Mouse (Mus musculus) layer of hippocampus, adult 9-11 months (tissue): ENCODE results near the gene C130050O18Rik.
"Not testable (repeated sequence)": the region's sequence is repeated elsewhere in the genome, so short reads cannot be mapped to it uniquely, and the experiment has no call there.

Experiments
- DNase-seq: peaks from one replicate; pipeline ENCODE4 v3.0.0; 2022

Gene C130050O18Rik

DNA sequence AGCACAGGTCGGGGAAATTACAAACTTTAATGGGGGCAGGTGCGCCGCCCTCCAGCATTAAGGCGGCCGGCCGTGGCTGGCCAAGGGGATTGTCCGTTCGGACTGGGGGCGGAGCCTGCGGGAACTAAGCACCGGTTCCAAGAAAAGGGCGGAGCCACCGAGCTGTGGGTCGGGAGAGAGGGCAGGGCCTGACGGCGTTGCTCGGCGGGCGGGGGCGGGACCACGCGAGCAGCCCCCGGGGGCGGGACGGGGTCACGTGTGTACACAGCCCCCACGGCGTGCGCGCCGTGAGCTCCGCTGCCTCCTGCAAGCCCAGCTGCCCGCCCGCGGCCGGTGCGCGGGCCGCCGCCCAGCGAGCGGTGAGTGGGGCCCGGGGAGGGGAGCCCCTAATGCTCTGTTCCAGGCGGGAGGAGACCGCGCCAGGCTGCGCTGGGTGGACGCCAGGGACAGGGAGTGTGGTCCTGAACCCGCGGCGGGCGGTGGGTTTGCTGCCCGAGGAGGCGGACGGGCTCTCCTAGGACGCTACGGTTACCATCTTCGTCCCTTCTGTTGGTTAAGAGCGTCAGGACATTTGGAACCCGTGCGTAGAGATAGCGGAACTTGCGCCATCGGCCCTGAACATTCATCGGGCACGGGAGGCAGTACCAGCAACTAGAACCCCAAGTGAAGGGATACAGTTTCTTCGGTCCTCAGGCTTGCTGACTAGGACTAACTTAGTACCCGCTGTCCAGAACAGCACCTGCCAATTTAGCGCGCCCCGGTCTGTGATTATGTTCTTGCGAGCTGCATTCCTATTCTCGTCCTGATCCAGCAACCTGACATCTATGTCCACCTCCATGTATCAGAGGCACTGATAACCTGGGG, 24.5 kb upstream of the C130050O18Rik start:
- DNase-seq = peak; percentile 93

GRCm38 (mm10) chr5:139381586-139382513, 23.2 kb upstream of the C130050O18Rik start:
- DNase-seq = no peak

DNA sequence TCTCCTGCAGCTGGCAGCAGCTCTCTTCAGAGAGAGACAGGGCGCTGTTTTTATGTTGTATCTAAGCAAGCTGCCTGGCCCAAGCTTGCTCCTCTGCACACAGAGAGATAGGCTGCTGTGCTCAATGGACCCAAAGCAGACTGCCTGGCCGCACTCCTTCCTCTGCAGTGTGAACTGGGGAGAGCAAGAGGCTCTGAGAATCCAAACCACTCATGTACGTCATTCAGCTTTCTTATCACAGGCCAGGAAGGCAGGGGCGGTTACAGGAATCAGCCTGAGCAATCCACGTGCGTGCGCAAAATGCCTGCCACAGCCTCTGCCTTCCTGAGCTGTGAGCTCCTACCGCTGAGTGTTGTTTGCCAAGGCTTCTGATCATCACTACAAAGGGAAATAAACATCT, 22.3 kb upstream of the C130050O18Rik start:
- peak; percentile 62 for DNase-seq

DNA sequence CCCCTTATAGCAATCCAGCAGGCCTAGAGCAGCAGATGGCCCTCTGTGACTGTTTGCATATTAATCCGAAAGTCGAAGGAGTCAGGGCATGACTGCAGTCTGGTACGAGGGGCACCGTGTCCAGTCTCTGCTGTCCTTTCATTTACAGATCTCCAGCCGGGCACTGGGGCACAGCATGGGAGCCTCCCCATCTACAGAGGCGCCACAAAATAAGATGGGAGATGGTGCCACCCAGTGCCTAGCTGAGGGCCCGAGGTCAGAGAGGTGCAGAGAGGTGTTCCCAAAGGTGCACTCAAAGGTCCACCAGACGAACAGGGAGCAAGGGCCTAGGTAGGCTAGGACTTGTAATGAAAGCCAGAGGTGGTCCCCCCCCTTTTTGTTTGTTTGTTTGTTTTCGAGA, 21.8 kb upstream of the C130050O18Rik start:
- DNase-seq = no peak

DNA sequence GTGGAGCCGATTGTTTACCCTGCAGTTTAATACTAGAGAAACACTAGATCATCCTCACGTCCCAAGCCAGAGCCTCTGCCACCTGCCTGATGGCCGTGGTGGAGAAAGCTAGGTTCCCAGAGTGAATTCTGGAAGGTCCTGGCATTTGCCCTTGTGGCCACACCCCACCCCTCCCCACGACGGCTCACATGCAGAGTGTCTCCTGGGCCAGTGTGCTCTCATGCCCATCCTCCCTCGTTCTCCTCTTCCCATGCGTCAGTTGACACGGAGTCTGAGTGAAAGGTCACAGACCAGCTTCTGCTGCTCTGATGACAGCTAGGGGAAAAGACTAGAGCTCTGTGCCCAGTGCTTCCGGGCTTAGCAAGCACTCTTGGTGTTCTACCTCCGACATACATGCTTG, 20.5 kb upstream of the C130050O18Rik start:
- DNase-seq = no peak

GRCm38 (mm10) chr5:139386047-139386446, 19.0 kb upstream of the C130050O18Rik start:
- DNase-seq = no peak

GRCm38 (mm10) chr5:139387329-139388194, 17.5 kb upstream of the C130050O18Rik start:
- no peak for DNase-seq

DNA sequence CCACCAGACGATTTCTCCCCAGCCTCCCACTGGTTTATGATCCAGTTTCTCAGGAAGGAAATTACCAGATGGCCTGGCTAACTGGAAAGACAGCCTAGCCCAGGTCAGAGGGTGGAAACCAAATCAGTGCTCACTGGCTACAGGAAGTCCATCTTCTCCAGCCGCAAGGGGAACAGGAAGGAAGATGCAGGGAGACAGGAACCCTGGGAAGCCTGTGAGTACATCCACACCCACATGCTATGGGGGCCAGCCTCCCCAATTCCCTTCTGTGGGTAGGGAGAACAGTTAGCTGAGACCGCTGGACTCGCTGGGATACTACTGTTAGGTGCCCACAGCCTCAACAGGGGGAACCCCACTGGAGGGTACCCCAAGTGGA, 16.9 kb upstream of the C130050O18Rik start:
- DNase-seq = no peak

DNA sequence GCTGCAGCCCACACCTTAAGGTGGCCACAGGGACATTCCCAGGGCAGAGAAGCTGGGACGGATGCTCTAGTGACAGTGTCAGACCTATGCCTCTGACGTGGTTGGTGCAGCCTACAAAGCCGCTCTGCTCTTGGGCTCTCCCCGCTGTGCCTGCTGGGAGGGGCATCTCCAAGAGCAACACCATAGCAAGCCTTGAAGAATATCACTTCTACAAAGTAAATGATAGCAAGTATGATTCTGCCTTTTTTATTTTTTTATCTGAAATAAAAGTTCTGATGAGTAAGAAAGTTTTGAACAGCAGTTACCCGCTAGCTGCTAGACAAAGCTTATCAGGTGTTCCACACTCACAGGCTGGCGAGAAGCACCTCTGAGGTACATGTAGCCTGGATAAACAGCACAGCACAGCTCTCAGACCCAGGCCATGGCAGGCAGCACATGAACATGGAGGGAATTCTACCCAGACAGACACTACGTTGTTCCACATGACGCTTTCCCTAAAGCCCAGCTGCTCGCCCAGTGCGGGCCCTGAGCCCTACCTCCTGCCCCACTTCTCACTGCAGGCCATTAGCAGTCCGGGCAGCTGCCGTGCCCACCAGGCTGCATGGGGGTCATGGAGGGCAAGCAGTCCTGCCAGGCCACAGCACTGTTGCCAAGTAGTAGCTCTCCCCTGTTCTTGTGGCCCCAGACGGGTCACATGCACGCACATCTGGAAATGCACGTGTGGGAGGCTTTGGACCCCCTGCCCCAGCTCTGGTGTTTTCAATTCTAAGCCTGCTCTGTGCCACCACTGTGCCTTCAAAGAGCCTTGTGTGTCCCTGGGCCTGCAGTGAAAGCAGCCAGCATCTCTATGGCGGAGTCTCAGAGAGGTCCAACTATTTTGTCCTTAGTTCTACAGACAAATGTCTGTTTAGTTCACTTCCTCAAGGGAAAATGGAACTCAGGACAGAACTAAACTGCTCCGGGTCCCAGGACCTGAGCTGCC, 16.1 kb upstream of the C130050O18Rik start:
- DNase-seq = peak; percentile 75

- DNase-seq = peak; percentile 69
These were observed 15.4 kb upstream of the C130050O18Rik start for GRCm38 (mm10) chr5:139389676-139390061.

DNA sequence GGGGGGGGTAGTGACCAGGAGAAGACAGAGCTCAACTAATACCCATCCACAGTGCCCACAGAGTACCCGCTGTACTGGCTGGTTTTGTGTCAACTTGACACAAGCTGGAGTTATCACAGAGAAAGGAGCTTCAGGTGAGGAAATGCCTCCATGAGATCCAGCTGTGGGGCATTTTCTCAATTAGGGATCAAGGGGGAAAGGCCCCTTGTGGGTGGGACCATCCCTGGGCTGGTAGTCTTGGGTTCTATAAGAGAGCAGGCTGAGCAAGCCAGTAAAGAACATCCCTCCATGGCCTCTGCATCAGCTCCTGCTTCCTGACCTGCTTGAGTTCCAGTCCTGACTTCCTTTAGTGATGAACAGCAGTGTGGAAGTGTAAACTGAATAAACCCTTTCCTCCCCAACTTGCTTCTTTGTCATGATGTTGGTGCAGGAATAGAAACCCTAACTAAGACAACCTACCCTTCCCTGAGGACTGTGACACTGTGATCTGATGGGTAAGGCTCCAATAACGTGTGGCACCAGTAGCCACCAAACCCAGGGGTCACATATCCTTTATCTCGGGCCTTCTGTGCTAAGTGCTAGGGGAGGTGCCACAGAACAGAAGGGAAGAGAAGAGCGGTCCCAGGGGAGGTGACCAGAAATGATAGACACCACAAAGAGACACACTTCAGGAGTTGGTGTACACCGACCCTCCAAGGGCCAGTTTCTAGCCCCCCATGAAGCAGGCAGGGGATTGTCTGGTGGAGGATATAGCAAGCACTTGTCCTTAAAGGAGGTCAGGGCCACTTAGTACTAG, 14.6 kb upstream of the C130050O18Rik start:
- DNase-seq = not testable (repeated sequence)

- no peak for DNase-seq
These were observed 13.6 kb upstream of the C130050O18Rik start for GRCm38 (mm10) chr5:139391309-139391990.

DNA sequence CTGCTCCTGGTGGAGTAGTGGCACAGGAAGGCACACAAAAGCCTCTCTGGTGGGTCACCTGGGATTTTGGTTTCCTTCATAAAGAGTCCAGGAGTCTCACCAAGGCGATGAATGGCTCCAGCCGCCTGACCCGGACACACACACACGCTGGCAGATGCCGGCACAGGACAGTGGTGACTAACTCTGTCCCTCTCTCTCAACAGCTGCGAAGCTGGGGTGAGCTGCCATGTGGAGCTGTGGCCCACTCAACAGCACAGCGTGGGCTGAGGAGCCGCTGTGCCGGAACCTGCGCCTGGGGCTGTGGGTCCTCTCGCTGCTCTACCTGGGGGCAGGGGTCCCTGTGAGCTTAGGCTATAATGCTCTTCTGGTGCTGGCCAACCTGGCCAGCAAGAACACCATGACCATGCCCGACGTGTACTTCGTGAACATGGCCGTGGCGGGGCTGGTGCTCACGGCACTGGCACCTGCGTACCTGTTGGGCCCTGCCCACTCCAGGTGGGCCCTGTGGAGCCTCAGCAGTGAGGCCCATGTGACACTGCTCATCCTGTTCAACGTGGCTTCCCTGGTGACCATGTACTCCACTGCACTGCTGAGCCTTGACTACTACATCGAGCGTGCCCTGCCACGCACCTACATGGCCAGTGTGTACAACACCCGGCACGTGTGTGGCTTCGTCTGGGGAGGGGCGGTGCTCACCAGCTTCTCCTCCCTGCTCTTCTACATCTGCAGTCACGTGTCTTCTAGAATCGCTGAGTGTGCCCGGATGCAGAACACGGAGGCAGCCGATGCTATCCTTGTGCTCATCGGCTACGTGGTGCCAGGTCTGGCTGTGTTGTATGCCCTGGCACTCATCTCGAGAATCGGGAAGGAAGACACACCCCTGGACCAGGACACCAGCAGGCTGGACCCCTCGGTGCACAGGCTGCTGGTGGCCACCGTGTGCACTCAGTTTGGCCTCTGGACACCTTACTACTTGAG, 12.6 kb upstream of the C130050O18Rik start:
- DNase-seq = no peak

DNA sequence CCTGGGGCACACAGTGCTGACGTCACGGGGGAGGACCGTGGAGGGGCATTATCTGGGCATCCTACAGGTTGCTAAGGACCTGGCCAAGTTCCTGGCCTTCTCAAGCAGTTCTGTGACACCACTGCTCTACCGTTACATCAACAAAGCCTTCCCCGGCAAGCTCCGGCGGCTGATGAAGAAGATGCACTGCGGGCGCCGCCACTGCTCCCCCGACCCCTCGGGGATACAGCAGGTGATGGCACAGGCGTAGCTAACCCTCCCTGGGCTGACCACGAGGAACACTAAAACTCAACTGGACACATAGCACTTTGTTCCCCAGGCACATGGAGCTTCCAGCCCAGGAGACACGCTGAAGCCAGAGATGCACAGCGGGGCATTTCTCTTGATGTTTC, 11.9 kb upstream of the C130050O18Rik start:
- no peak for DNase-seq

DNA sequence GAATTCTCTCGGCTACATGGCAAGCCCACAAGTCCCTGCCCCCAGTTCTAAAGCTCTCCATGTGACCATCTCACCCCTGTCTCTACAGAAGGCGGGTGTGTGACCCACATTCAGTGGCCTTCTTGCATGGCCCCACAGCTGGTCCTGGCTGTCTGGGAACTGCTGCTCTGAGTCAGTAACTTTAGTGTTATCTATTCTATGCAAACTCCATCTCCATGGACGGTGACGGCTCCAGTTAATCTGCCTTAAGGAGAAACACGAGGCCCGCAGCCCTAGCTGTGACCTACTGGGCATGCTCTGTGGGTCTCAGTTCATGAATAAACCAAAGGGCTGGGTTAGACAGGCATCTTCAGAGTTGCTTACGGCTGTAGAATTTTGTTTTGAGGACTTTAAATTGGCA, 10.7 kb upstream of the C130050O18Rik start:
- DNase-seq = no peak

DNA sequence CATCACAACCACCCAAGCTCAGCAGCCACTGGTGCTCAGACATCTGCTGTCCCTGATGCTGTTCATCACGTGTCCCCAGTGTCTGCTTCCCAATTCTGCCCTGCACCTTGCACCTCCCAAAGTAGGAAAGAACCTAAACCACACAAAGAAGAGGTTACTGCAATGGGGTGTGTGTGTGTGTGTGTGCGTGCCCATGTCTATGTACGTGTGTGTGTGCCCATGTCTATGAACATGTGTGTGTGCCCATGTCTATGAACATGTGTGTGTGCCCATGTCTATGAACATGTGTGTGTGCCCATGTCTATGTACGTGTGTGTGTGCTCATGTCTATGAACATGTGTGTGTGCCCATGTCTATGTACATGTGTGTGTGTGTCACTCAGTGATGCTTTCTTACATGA, 9.6 kb upstream of the C130050O18Rik start:
- DNase-seq = no peak

GRCm38 (mm10) chr5:139397359-139397916, 7.6 kb upstream of the C130050O18Rik start:
- DNase-seq = no peak

DNA sequence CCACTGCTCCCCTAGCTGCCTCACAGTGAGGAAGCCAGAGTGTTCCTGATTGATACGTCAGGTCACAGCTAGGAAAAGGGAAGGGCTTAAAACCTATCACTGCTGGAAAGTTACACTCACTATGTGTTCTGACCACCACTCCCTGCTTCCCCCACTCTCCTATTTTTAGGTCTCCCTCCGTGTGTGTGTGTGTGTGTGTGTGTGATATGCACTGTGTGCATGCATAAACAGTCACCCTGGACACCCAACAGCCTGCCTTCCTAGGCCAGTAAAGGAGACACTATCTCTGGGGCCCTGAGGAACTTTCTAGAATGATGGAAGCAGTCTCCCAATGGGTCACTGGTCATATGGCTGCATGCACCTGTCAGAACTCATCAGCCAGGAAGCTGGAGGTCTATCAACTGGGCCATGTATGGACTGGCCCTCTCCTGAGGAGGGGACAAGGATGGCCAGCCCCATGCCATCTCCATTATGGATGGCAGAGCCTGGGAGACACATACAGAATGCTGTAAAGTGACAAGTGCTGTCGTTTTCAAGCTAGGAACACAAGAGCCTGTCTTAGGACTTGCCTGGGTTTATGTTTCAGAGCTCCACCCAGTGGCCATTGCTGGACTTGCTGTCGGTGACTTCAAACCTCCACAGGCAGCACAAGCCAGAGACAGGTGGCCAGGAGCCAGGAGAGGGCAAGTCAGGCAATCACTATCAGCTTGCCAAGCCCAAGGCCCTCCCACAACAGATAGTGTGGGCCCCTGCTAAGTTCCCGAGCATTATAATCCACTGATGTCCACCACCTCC, 6.9 kb upstream of the C130050O18Rik start:
- DNase-seq = peak; percentile 94
